In genomic region chr6:128044691-128045090, GRCm38 (mm10) we compare ENCODE assay signal across 12 mouse cellular contexts.
"Had no signal": no experiment of that assay in that cellular context is flagged by ENCODE, and none has a peak within 500 bp of the region (broad histone marks: within the 10 kb centered on the region; RNA-seq: fewer than 3 reads in every experiment).

No protein-coding gene starts in this region.

- H3K27ac ChIP-seq: limb, embryonic 12.5 days; macrophage; midbrain, embryonic 13.5 days; stomach, embryonic 15.5 days had no signal

- H3K9me3 ChIP-seq: limb, embryonic 12.5 days; midbrain, embryonic 13.5 days; stomach, embryonic 15.5 days had no signal

- H3K9ac ChIP-seq: limb, embryonic 12.5 days; midbrain, embryonic 13.5 days; stomach, embryonic 15.5 days had no signal

- H3K4me3 ChIP-seq: limb, embryonic 12.5 days; midbrain, embryonic 13.5 days; stomach, embryonic 15.5 days had no signal

- H3K36me3 ChIP-seq: limb, embryonic 12.5 days; midbrain, embryonic 13.5 days; stomach, embryonic 15.5 days had no signal

- H3K4me2 ChIP-seq: limb, embryonic 12.5 days; midbrain, embryonic 13.5 days; stomach, embryonic 15.5 days had no signal

- DNase-seq: kidney, adult 9 months; kidney, postnatal 25 days; lung, postnatal 14 days; right cerebral cortex, postnatal 14 days; thymus, adult 2 months; thymus, postnatal 25 days had no signal

- H3K27me3 ChIP-seq: limb, embryonic 12.5 days; midbrain, embryonic 13.5 days; stomach, embryonic 15.5 days had no signal

- ATAC-seq: inflammation-experienced regulatory T-cells, adult 6 months; intestine, postnatal 0 days; midbrain, embryonic 13.5 days had no signal
